Mouse (Mus musculus) ES-E14 (cell line): Measurements from ENCODE around the gene Slc38a7. TPM values are rescaled to one million over a fixed set of nuclear protein-coding genes. Genes with fewer than 3 reads are reported as not detected.

Experiments used
- DNase-seq: peaks from one replicate; pipeline ENCODE4 v3.0.0-alpha.2; 2013; ENCODE audit warnings: low read depth, low spot score
- H3K27ac ChIP-seq: 2 replicates; pipeline ENCODE4 v1.5.1; 2012; ENCODE audit warnings: low read depth, mild to moderate bottlenecking, low read length, moderate library complexity, mixed read lengths; ENCODE audit not compliant: poor library complexity, insufficient read depth, severe bottlenecking
- H3K36me3 ChIP-seq: 2 replicates; pipeline ENCODE4 v1.6.1; 2012; ENCODE audit warnings: mild to moderate bottlenecking, low read length, moderate library complexity, mixed read lengths; ENCODE audit not compliant: control insufficient read depth, poor library complexity, insufficient read depth, severe bottlenecking
- H3K4me1 ChIP-seq, 2 experiments: fragments of 150-350 bp in 1 of 2; sonication (generic) in 1 of 2; 2 replicates each; pipeline ENCODE4 v1.6.1; 2012; ENCODE audit warnings: low read length in 2 of 2, mild to moderate bottlenecking in 1 of 2, mixed read lengths in 1 of 2; ENCODE audit not compliant: control insufficient read depth in 2 of 2, insufficient read depth in 2 of 2, poor library complexity in 1 of 2
- H3K4me3 ChIP-seq, 2 experiments: fragments of 150-350 bp in 1 of 2; sonication (generic) in 1 of 2; 2 replicates each; pipeline ENCODE4 v1.5.1; 2012; ENCODE audit warnings: low read length in 2 of 2, low read depth in 1 of 2, mild to moderate bottlenecking in 1 of 2, mixed read lengths in 1 of 2; ENCODE audit not compliant: insufficient read depth in 1 of 2, poor library complexity in 1 of 2, severe bottlenecking in 1 of 2
- H3K9ac ChIP-seq: 2 replicates; pipeline ENCODE4 v1.6.1; 2012; ENCODE audit warnings: low read depth, mild to moderate bottlenecking, low read length, mixed read lengths; ENCODE audit not compliant: poor library complexity, insufficient read depth, severe bottlenecking
- H3K9me3 ChIP-seq: fragments of 150-350 bp; sonication (generic); 2 replicates; pipeline ENCODE4 v1.6.1; 2012; ENCODE audit warnings: low read depth, mild to moderate bottlenecking, low read length; ENCODE audit not compliant: control insufficient read depth, insufficient read depth
- CHD2 ChIP-seq: IDR thresholded peaks from 2 replicates; pipeline ENCODE4 v1.6.1; 2014; ENCODE audit warnings: mild to moderate bottlenecking, low read depth, low read length, inconsistent platforms
- HCFC1 ChIP-seq: IDR thresholded peaks from 2 replicates; pipeline ENCODE4 v1.6.1; 2012; ENCODE audit warnings: low read length, inconsistent platforms, borderline replicate concordance; ENCODE audit not compliant: insufficient read depth
- MAFK ChIP-seq: IDR thresholded peaks from 2 replicates; pipeline ENCODE4 v1.6.1; 2014; ENCODE audit warnings: mild to moderate bottlenecking, low read depth, low read length, inconsistent platforms; ENCODE audit not compliant: insufficient read depth
- ZC3H11A ChIP-seq: IDR thresholded peaks from 2 replicates; pipeline ENCODE4 v1.6.1; 2012; ENCODE audit warnings: low read depth, mild to moderate bottlenecking, inconsistent platforms, low read length, borderline replicate concordance
- ZNF384 ChIP-seq: IDR thresholded peaks from 2 replicates; pipeline ENCODE4 v1.6.1; 2012; ENCODE audit warnings: low read depth, low read length, inconsistent platforms
- in situ Hi-C, 2 experiments: fragments of 600-800 bp; cut with MboI; formaldehyde crosslinking; loops; one replicate each; pipeline ENCODE4 v1.15.1; 2025; ENCODE audit warnings: low sequenced_read_pairs in 2 of 2, inconsistent platforms in 1 of 2; ENCODE audit not compliant: unreplicated experiment in 2 of 2
- total RNA-seq: library from RNA; depleted of rRNA; stranded (reverse); fragments of 300-350 nt; gene quantifications from 2 replicates; pipeline ENCODE4 v1.2.3, GENCODE M21; 2012

The Slc38a7 gene
- total RNA-seq, 1 experiment, result 47.9 TPM

GRCm38 (mm10) chr8:95848061-95848551 lies 5.2 kb downstream of the Slc38a7 start:
- Histone ChIP-seq H3K36me3 (peaks cover 16% of the 10 kb centered on the region; the same call in 1 of the 2 replicates), H3K9ac (0 out of 2 replicates have a peak overlapping the region, but pooled peaks have one; percentile 9), H3K4me3 (peak overlapping the region; percentile 8 to 9; a peak in 3 of 4 replicates), H3K9me3 (no peaks in the 10 kb centered on the region), H3K4me1 (peaks cover 4 to 15% of the 10 kb centered on the region in 2 experiments; a peak in 3 of 4 replicates), H3K27ac (no peak overlapping the region)
- no peak for DNase-seq
- in situ Hi-C loops, result no loop called here
- no peak for TF ChIP-seq HCFC1
- no peak for TF ChIP-seq MAFK

- DNase-seq, result no peak
- TF ChIP-seq MAFK, result no peak
- no peak for TF ChIP-seq CHD2
- no peak for TF ChIP-seq ZNF384
- TF ChIP-seq ZC3H11A, result no peak
- no peak for TF ChIP-seq HCFC1
- in situ Hi-C loops, result no loop called here
- H3K36me3 ChIP-seq, result peaks cover 23% of the 10 kb centered on the region; the same call in 1 of the 2 replicates
- H3K9ac ChIP-seq, result no peak overlapping the region
- peaks cover 3 to 18% of the 10 kb centered on the region in 2 experiments; a peak in 3 of 4 replicates for H3K4me1 ChIP-seq
- H3K27ac ChIP-seq, result no peak overlapping the region
- H3K4me3 ChIP-seq, result no peak overlapping the region
- no peaks in the 10 kb centered on the region for H3K9me3 ChIP-seq
Observed at GRCm38 (mm10) chr8:95845026-95845425, 8.3 kb downstream of the Slc38a7 start.

GRCm38 (mm10) chr8:95843968-95844367 lies 9.4 kb downstream of the Slc38a7 start:
- Histone ChIP-seq H3K9me3 (no peaks in the 10 kb centered on the region), H3K4me1 (peaks cover 3 to 15% of the 10 kb centered on the region in 2 experiments; a peak in 3 of 4 replicates), H3K9ac (no peak overlapping the region), H3K36me3 (peaks cover 25% of the 10 kb centered on the region), H3K27ac (no peak overlapping the region), H3K4me3 (no peak overlapping the region)
- no peak for DNase-seq
- no peak for TF ChIP-seq ZC3H11A
- TF ChIP-seq CHD2, result no peak
- no peak for TF ChIP-seq ZNF384
- TF ChIP-seq MAFK, result no peak
- TF ChIP-seq HCFC1, result no peak
- in situ Hi-C loops, result no loop called here

GRCm38 (mm10) chr8:95841436-95841835 lies 11.9 kb downstream of the Slc38a7 start:
- H3K9ac ChIP-seq, result no peak overlapping the region
- no peak overlapping the region for H3K4me3 ChIP-seq
- no peaks in the 10 kb centered on the region for H3K9me3 ChIP-seq
- H3K4me1 ChIP-seq, result peaks cover 0 to 19% of the 10 kb centered on the region in 2 experiments; a peak in 1 of 4 replicates
- in situ Hi-C loops, result no loop called here
- TF ChIP-seq ZC3H11A (no peak), CHD2 (no peak), ZNF384 (no peak), HCFC1 (no peak), MAFK (no peak)
- peaks cover 28% of the 10 kb centered on the region for H3K36me3 ChIP-seq
- no peak overlapping the region for H3K27ac ChIP-seq
- DNase-seq, result no peak

GRCm38 (mm10) chr8:95839289-95839688 lies 14.1 kb downstream of the Slc38a7 start:
- peaks cover under 1 to 19% of the 10 kb centered on the region in 2 experiments; a peak in 1 of 4 replicates for H3K4me1 ChIP-seq
- in situ Hi-C loops, result no loop called here
- no peaks in the 10 kb centered on the region for H3K9me3 ChIP-seq
- no peak overlapping the region for H3K9ac ChIP-seq
- no peak overlapping the region for H3K27ac ChIP-seq
- peaks cover 26% of the 10 kb centered on the region for H3K36me3 ChIP-seq
- H3K4me3 ChIP-seq, result no peak overlapping the region
- no peak for TF ChIP-seq MAFK
- no peak for TF ChIP-seq HCFC1
- no peak for TF ChIP-seq ZNF384
- no peak for TF ChIP-seq ZC3H11A
- TF ChIP-seq CHD2, result no peak
- DNase-seq, result no peak
